Mouse (Mus musculus): Measurements from ENCODE around the gene Fam189a1. TPM values are rescaled to one million over a fixed set of nuclear protein-coding genes. Genes with fewer than 3 reads are reported as not detected.
A peak's percentile ranks its signal among the peaks of the same experiment; 100 is the strongest.

Gene Fam189a1
- polyA plus RNA-seq, 1 experiment from 2014 or later: 2.4 TPM

GRCm38 (mm10) chr7:64880415-64880814 lies 276.0 kb downstream of the Fam189a1 start:
- WGBS: 89% methylated on average over 5 of the region's 5 CpGs
- Histone ChIP-seq H3K9me3 (no peaks in the 10 kb centered on the region), H3K4me1 (replicated peaks) (no peaks in the 10 kb centered on the region), H3K36me3 (no peaks in the 10 kb centered on the region), H3K4me3 (no peak overlapping the region), H3K27ac (no peak overlapping the region), H3K27me3 (ENCODE audit: insufficient read depth, poor library complexity, severe bottlenecking) (no peaks in the 10 kb centered on the region)
- DNase-seq (ENCODE audit: low spot score): no peak

- peaks cover 24% of the 10 kb centered on the region for H3K4me1 ChIP-seq (replicated peaks)
- peaks cover 10% of the 10 kb centered on the region for H3K36me3 ChIP-seq
- no peaks in the 10 kb centered on the region for H3K27me3 ChIP-seq (ENCODE audit: insufficient read depth, poor library complexity, severe bottlenecking)
- no peaks in the 10 kb centered on the region for H3K9me3 ChIP-seq
- no peak overlapping the region for H3K27ac ChIP-seq
- no peak overlapping the region for H3K4me3 ChIP-seq
- 93% methylated on average over 4 of the region's 4 CpGs for WGBS
- no peak for DNase-seq (ENCODE audit: low spot score)
Measured at GRCm38 (mm10) chr7:64874941-64875340, 281.4 kb downstream of the Fam189a1 start.

GRCm38 (mm10) chr7:64873266-64873665 lies 283.1 kb downstream of the Fam189a1 start:
- H3K36me3 ChIP-seq: peaks cover 15% of the 10 kb centered on the region
- peaks cover 24% of the 10 kb centered on the region for H3K4me1 ChIP-seq (replicated peaks)
- WGBS: 40% methylated on average over 11 of the region's 11 CpGs
- H3K27ac ChIP-seq: peak overlapping the region; percentile 98
- H3K27me3 ChIP-seq (ENCODE audit: insufficient read depth, poor library complexity, severe bottlenecking): no peaks in the 10 kb centered on the region
- DNase-seq (ENCODE audit: low spot score): no peak
- H3K4me3 ChIP-seq: peak overlapping the region; percentile 93
- no peaks in the 10 kb centered on the region for H3K9me3 ChIP-seq

- Histone ChIP-seq H3K36me3 (peaks cover 15% of the 10 kb centered on the region), H3K4me3 (peak within 1 kb of the TSS; percentile 93), H3K27me3 (ENCODE audit: insufficient read depth, poor library complexity, severe bottlenecking) (no peaks in the 10 kb centered on the region), H3K27ac (peak within 1 kb of the TSS; percentile 98), H3K4me1 (replicated peaks) (peaks cover 24% of the 10 kb centered on the region), H3K9me3 (no peaks in the 10 kb centered on the region)
- DNase-seq (ENCODE audit: low spot score): peak; percentile 94
- 0% methylated on average over 57 of the region's 57 CpGs for WGBS
Measured at GRCm38 (mm10) chr7:64872743-64873241, 283.6 kb downstream of the Fam189a1 start, which contains the start of gene Nsmce3. TSS of gene Nsmce3 (minus strand) at chr7:64872997.

GRCm38 (mm10) chr7:64871987-64872742 lies 284.2 kb downstream of the Fam189a1 start:
- peak overlapping the region; percentile 98 for H3K27ac ChIP-seq
- no peaks in the 10 kb centered on the region for H3K27me3 ChIP-seq (ENCODE audit: insufficient read depth, poor library complexity, severe bottlenecking)
- 2% methylated on average over 33 of the region's 33 CpGs for WGBS
- H3K4me1 ChIP-seq (replicated peaks): peaks cover 24% of the 10 kb centered on the region
- H3K36me3 ChIP-seq: peaks cover 15% of the 10 kb centered on the region
- no peak for DNase-seq (ENCODE audit: low spot score)
- no peaks in the 10 kb centered on the region for H3K9me3 ChIP-seq
- peak overlapping the region; percentile 93 for H3K4me3 ChIP-seq

- H3K27me3 ChIP-seq (ENCODE audit: insufficient read depth, poor library complexity, severe bottlenecking): no peaks in the 10 kb centered on the region
- no peak overlapping the region for H3K27ac ChIP-seq
- H3K4me1 ChIP-seq (replicated peaks): peaks cover 24% of the 10 kb centered on the region
- 90% methylated on average over 6 of the region's 6 CpGs for WGBS
- H3K9me3 ChIP-seq: no peaks in the 10 kb centered on the region
- no peak for DNase-seq (ENCODE audit: low spot score)
- no peak overlapping the region for H3K4me3 ChIP-seq
- H3K36me3 ChIP-seq: peaks cover 15% of the 10 kb centered on the region
Measured at GRCm38 (mm10) chr7:64869549-64870065, 286.8 kb downstream of the Fam189a1 start.

GRCm38 (mm10) chr7:64863538-64863937 lies 292.8 kb downstream of the Fam189a1 start:
- H3K4me3 ChIP-seq: no peak overlapping the region
- H3K4me1 ChIP-seq (replicated peaks): no peaks in the 10 kb centered on the region
- 84% methylated on average over 3 of the region's 3 CpGs for WGBS
- H3K9me3 ChIP-seq: no peaks in the 10 kb centered on the region
- no peak for DNase-seq (ENCODE audit: low spot score)
- no peaks in the 10 kb centered on the region for H3K36me3 ChIP-seq
- no peaks in the 10 kb centered on the region for H3K27me3 ChIP-seq (ENCODE audit: insufficient read depth, poor library complexity, severe bottlenecking)
- H3K27ac ChIP-seq: no peak overlapping the region

GRCm38 (mm10) chr7:64862978-64863377 lies 293.4 kb downstream of the Fam189a1 start:
- no peak overlapping the region for H3K27ac ChIP-seq
- H3K4me3 ChIP-seq: no peak overlapping the region
- H3K36me3 ChIP-seq: no peaks in the 10 kb centered on the region
- DNase-seq (ENCODE audit: low spot score): no peak
- 78% methylated on average over 3 of the region's 3 CpGs for WGBS
- no peaks in the 10 kb centered on the region for H3K27me3 ChIP-seq (ENCODE audit: insufficient read depth, poor library complexity, severe bottlenecking)
- no peaks in the 10 kb centered on the region for H3K4me1 ChIP-seq (replicated peaks)
- no peaks in the 10 kb centered on the region for H3K9me3 ChIP-seq

GRCm38 (mm10) chr7:64856526-64857082 lies 299.8 kb downstream of the Fam189a1 start:
- Histone ChIP-seq H3K27ac (no peak overlapping the region), H3K9me3 (no peaks in the 10 kb centered on the region), H3K36me3 (no peaks in the 10 kb centered on the region), H3K4me1 (replicated peaks) (no peaks in the 10 kb centered on the region), H3K27me3 (ENCODE audit: insufficient read depth, poor library complexity, severe bottlenecking) (no peaks in the 10 kb centered on the region), H3K4me3 (no peak overlapping the region)
- DNase-seq (ENCODE audit: low spot score): no peak
- WGBS: 83% methylated on average over 12 of the region's 12 CpGs

- Histone ChIP-seq H3K36me3 (no peaks in the 10 kb centered on the region), H3K27ac (no peak overlapping the region), H3K27me3 (ENCODE audit: insufficient read depth, poor library complexity, severe bottlenecking) (no peaks in the 10 kb centered on the region), H3K4me1 (replicated peaks) (no peaks in the 10 kb centered on the region), H3K4me3 (no peak overlapping the region), H3K9me3 (no peaks in the 10 kb centered on the region)
- DNase-seq (ENCODE audit: low spot score): no peak
- WGBS: 78% methylated on average over 15 of the region's 15 CpGs
Measured at GRCm38 (mm10) chr7:64855976-64856375, 300.4 kb downstream of the Fam189a1 start.

GRCm38 (mm10) chr7:64855389-64855927 lies 300.9 kb downstream of the Fam189a1 start:
- no peaks in the 10 kb centered on the region for H3K27me3 ChIP-seq (ENCODE audit: insufficient read depth, poor library complexity, severe bottlenecking)
- H3K4me1 ChIP-seq (replicated peaks): no peaks in the 10 kb centered on the region
- H3K9me3 ChIP-seq: no peaks in the 10 kb centered on the region
- WGBS: 78% methylated on average over 7 of the region's 10 CpGs
- H3K27ac ChIP-seq: no peak overlapping the region
- H3K4me3 ChIP-seq: no peak overlapping the region
- no peaks in the 10 kb centered on the region for H3K36me3 ChIP-seq
- DNase-seq (ENCODE audit: low spot score): no peak

- H3K27ac ChIP-seq: no peak overlapping the region
- DNase-seq (ENCODE audit: low spot score): peak; percentile 40
- H3K9me3 ChIP-seq: no peaks in the 10 kb centered on the region
- no peaks in the 10 kb centered on the region for H3K4me1 ChIP-seq (replicated peaks)
- no peak overlapping the region for H3K4me3 ChIP-seq
- no peaks in the 10 kb centered on the region for H3K36me3 ChIP-seq
- no peaks in the 10 kb centered on the region for H3K27me3 ChIP-seq (ENCODE audit: insufficient read depth, poor library complexity, severe bottlenecking)
- 62% methylated on average over 3 of the region's 3 CpGs for WGBS
Measured at GRCm38 (mm10) chr7:64850791-64851190, 305.6 kb downstream of the Fam189a1 start.

GRCm38 (mm10) chr7:64847366-64847899 lies 308.9 kb downstream of the Fam189a1 start:
- Histone ChIP-seq H3K4me1 (replicated peaks) (no peaks in the 10 kb centered on the region), H3K4me3 (no peak overlapping the region), H3K9me3 (no peaks in the 10 kb centered on the region), H3K27ac (no peak overlapping the region), H3K36me3 (no peaks in the 10 kb centered on the region), H3K27me3 (ENCODE audit: insufficient read depth, poor library complexity, severe bottlenecking) (no peaks in the 10 kb centered on the region)
- 85% methylated on average over 5 of the region's 5 CpGs for WGBS
- DNase-seq (ENCODE audit: low spot score): no peak

Data from hindbrain, embryonic 10.5 days (tissue).